Mouse (Mus musculus) CH12.LX (cell line): ENCODE results near the gene Zfp874a. TPM values are rescaled to one million over a fixed set of nuclear protein-coding genes. Genes with fewer than 3 reads are reported as not detected.

Experiments
- DNase-seq: peaks from one replicate; pipeline ENCODE4 v3.0.0-alpha.2; 2013; ENCODE audit errors: extremely low read depth
- H3K27ac ChIP-seq: 2 replicates; pipeline ENCODE4 v1.5.1; 2012; ENCODE audit warnings: low read depth, mild to moderate bottlenecking, control low read depth, moderate library complexity; ENCODE audit not compliant: insufficient read depth
- H3K27me3 ChIP-seq: replicated peaks from 2 replicates; pipeline ENCODE3; 2012; ENCODE audit warnings: inconsistent platforms
- H3K36me3 ChIP-seq, 2 experiments: replicated peaks in 1 of 2; 2 replicates each; pipeline versions ENCODE3 to v1.6.1; 2012; ENCODE audit warnings: inconsistent platforms in 1 of 2, low read length in 1 of 2, mild to moderate bottlenecking in 1 of 2, mixed read lengths in 1 of 2, moderate library complexity in 1 of 2; ENCODE audit not compliant: control insufficient read depth in 1 of 2, insufficient read depth in 1 of 2
- H3K4me1 ChIP-seq, 2 experiments: 2 replicates each; pipeline ENCODE4 v1.6.1; 2012; ENCODE audit warnings: inconsistent platforms in 1 of 2, moderate library complexity in 1 of 2; ENCODE audit not compliant: insufficient read depth in 2 of 2, control insufficient read depth in 1 of 2
- H3K4me2 ChIP-seq: 2 replicates; pipeline ENCODE4 v1.6.1; 2012; ENCODE audit warnings: low read depth, mild to moderate bottlenecking, control low read depth; ENCODE audit not compliant: poor library complexity, insufficient read depth, severe bottlenecking
- H3K4me3 ChIP-seq, 3 experiments: fragments of 150-350 bp in 1 of 3; sonication (generic) in 1 of 3; replicated peaks in 1 of 3; 2 replicates each; pipeline versions ENCODE3 to v1.5.1; 2011 to 2012; ENCODE audit warnings: low read depth in 2 of 3, low read length in 2 of 3, mild to moderate bottlenecking in 2 of 3, moderate library complexity in 2 of 3, control low read depth in 1 of 3, improper control_type of control experiment in 1 of 3, inconsistent platforms in 1 of 3, mixed read lengths in 1 of 3; ENCODE audit not compliant: poor library complexity in 1 of 3
- H3K79me2 ChIP-seq: replicated peaks from 2 replicates; pipeline ENCODE4 v1.6.1; 2012; ENCODE audit warnings: mild to moderate bottlenecking, moderate library complexity; ENCODE audit not compliant: control insufficient read depth, poor library complexity, insufficient read depth, severe bottlenecking; ENCODE audit errors: extremely low read depth
- H3K9ac ChIP-seq: 2 replicates; pipeline ENCODE4 v1.6.1; 2012; ENCODE audit warnings: low read depth, mild to moderate bottlenecking, control low read depth, moderate library complexity; ENCODE audit not compliant: insufficient read depth
- H3K9me3 ChIP-seq: replicated peaks from 2 replicates; pipeline ENCODE3; 2012; ENCODE audit warnings: low read length, inconsistent platforms, mixed read lengths
- CTCF ChIP-seq, 2 experiments: IDR thresholded peaks in 1 of 2; conservative IDR thresholded peaks in 1 of 2; 2 replicates each; pipeline ENCODE4 v1.5.1; 2011 to 2012; ENCODE audit warnings: low read depth in 2 of 2, low read length in 2 of 2, improper control_type of control experiment in 1 of 2, inconsistent platforms in 1 of 2, mild to moderate bottlenecking in 1 of 2, moderate library complexity in 1 of 2
- E2F4 ChIP-seq: IDR thresholded peaks from 2 replicates; pipeline ENCODE4 v1.6.1; 2011; ENCODE audit warnings: low read depth, low read length, improper control_type of control experiment; ENCODE audit not compliant: insufficient replicate concordance
- ELF1 ChIP-seq: IDR thresholded peaks from 2 replicates; pipeline ENCODE4 v1.6.1; 2014; ENCODE audit warnings: low read depth, mild to moderate bottlenecking, inconsistent platforms, low read length, improper control_type of control experiment
- GABPA ChIP-seq: IDR thresholded peaks from 2 replicates; pipeline ENCODE4 v1.6.1; 2012; ENCODE audit warnings: low read depth, low read length, improper control_type of control experiment, inconsistent platforms; ENCODE audit not compliant: insufficient replicate concordance
- HCFC1 ChIP-seq: IDR thresholded peaks from 2 replicates; pipeline ENCODE4 v1.6.1; 2012; ENCODE audit warnings: low read depth, mild to moderate bottlenecking, inconsistent platforms, low read length, improper control_type of control experiment
- JUN ChIP-seq: IDR thresholded peaks from 2 replicates; pipeline ENCODE4 v1.6.1; 2011; ENCODE audit warnings: low read depth, mild to moderate bottlenecking, low read length, improper control_type of control experiment, moderate library complexity; ENCODE audit not compliant: insufficient read depth
- KAT2A ChIP-seq: IDR thresholded peaks from 2 replicates; pipeline ENCODE4 v1.6.1; 2012; ENCODE audit warnings: low read length, improper control_type of control experiment, inconsistent platforms; ENCODE audit not compliant: insufficient replicate concordance
- MAFK ChIP-seq: IDR thresholded peaks from 2 replicates; pipeline ENCODE4 v1.6.1; 2011; ENCODE audit warnings: low read length, improper control_type of control experiment; ENCODE audit not compliant: insufficient replicate concordance
- MAX ChIP-seq: IDR thresholded peaks from 2 replicates; pipeline ENCODE4 v1.6.1; 2011; ENCODE audit warnings: low read length, improper control_type of control experiment
- MEF2A ChIP-seq: IDR thresholded peaks from 2 replicates; pipeline ENCODE4 v1.6.1; 2014; ENCODE audit warnings: low read depth, mild to moderate bottlenecking, inconsistent platforms, low read length, improper control_type of control experiment, borderline replicate concordance
- MXI1 ChIP-seq: IDR thresholded peaks from 2 replicates; pipeline ENCODE4 v1.6.1; 2011; ENCODE audit warnings: mild to moderate bottlenecking, low read depth, low read length, improper control_type of control experiment
- MYC ChIP-seq: IDR thresholded peaks from 2 replicates; pipeline ENCODE4 v1.6.1; 2011; ENCODE audit warnings: low read depth, mild to moderate bottlenecking, improper control_type of control experiment, low read length
- NELFE ChIP-seq: IDR thresholded peaks from 2 replicates; pipeline ENCODE4 v1.6.1; 2011; ENCODE audit warnings: low read depth, low read length, improper control_type of control experiment
- POLR2A ChIP-seq: IDR thresholded peaks from 2 replicates; pipeline ENCODE4 v1.6.1; 2011; ENCODE audit warnings: low read depth, mild to moderate bottlenecking, improper control_type of control experiment, low read length
- POLR2AphosphoS2 ChIP-seq: IDR thresholded peaks from 2 replicates; pipeline ENCODE4 v1.6.1; 2011; ENCODE audit warnings: low read depth, low read length, improper control_type of control experiment
- SIN3A ChIP-seq: IDR thresholded peaks from 2 replicates; pipeline ENCODE4 v1.6.1; 2012; ENCODE audit warnings: low read length, improper control_type of control experiment, inconsistent platforms
- TBP ChIP-seq: conservative IDR thresholded peaks from 2 replicates; pipeline ENCODE4 v1.6.1; 2011; ENCODE audit warnings: low read depth, low read length, improper control_type of control experiment
- TCF12 ChIP-seq: IDR thresholded peaks from 2 replicates; pipeline ENCODE4 v1.6.1; 2014; ENCODE audit warnings: low read depth, mild to moderate bottlenecking, inconsistent platforms, low read length, improper control_type of control experiment
- USF2 ChIP-seq: conservative IDR thresholded peaks from 2 replicates; pipeline ENCODE4 v1.6.1; 2011; ENCODE audit warnings: low read depth, low read length, improper control_type of control experiment
- ZKSCAN1 ChIP-seq: IDR thresholded peaks from 2 replicates; pipeline ENCODE4 v1.6.1; 2012; ENCODE audit warnings: low read depth, inconsistent platforms, low read length, improper control_type of control experiment, borderline replicate concordance
- ZNF384 ChIP-seq: IDR thresholded peaks from 2 replicates; pipeline ENCODE4 v1.6.1; 2012; ENCODE audit warnings: low read depth, low read length, improper control_type of control experiment, inconsistent platforms
- dilution Hi-C: fragments of 300-500 bp; cut with MboI; formaldehyde crosslinking; loops from 2 replicates; pipeline ENCODE4 v1.14.3; 2020; ENCODE audit warnings: low sequenced_read_pairs; ENCODE audit not compliant: extremely low pct_unique_long_range_greater_than_20kb, extremely low pct_ligation_motif_present
- in situ Hi-C: fragments of 300-500 bp; cut with MboI; formaldehyde crosslinking; loops from 3 replicates; pipeline ENCODE4 v1.14.3; 2019; ENCODE audit warnings: low sequenced_read_pairs, low pct_ligation_motif_present, low pct_unique_long_range_greater_than_20kb, mixed read lengths
- polyA plus RNA-seq: library from polyadenylated mRNA; unstranded; fragments of >175 nt; gene quantifications from 2 replicates; pipeline ENCODE4 v1.2.1, GENCODE M21; 2012; ENCODE audit warnings: low read depth; ENCODE audit not compliant: insufficient read length
- total RNA-seq, 2 experiments: library from RNA; depleted of rRNA; stranded (reverse); fragments of 300-350 nt in 1 of 2; fragments of >200 nt in 1 of 2; gene quantifications; 2 replicates each; pipeline ENCODE4 v1.2.3; 2012 to 2014

Gene Zfp874a
- total and polyA plus RNA-seq, 3 experiments: 6.5 to 16.8 (median 7.6) TPM

DNA sequence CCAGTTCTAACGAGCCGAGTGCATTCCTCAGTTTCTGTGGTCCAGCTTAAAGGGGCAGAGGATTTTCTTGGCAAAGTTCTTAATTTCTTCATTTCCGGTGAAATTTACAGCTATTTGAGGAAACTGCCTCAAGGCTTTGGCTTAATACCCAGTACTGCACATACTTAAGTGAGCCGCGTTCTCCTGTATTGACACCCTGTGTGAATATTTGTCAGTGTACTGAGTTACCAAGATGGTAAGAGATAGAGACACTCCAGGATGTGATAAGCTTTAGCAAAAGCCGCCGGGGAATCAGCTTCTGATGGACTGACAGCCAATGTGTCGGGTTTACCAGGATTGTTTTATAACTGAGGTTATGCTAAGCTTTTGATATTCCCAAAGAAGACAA lies 33.0 kb upstream of the Zfp874a start:
- H3K27ac ChIP-seq: no peak overlapping the region
- in situ Hi-C loops (no loop called here), dilution Hi-C loops (no loop called here)
- H3K4me2 ChIP-seq: peak overlapping the region; percentile 82
- H3K27me3 ChIP-seq: no peaks in the 10 kb centered on the region
- DNase-seq: no peak
- H3K4me1 ChIP-seq: peaks cover 4 to 19% of the 10 kb centered on the region in 2 experiments
- H3K9me3 ChIP-seq: no peaks in the 10 kb centered on the region
- peaks cover 0 to 12% of the 10 kb centered on the region in 2 experiments for H3K36me3 ChIP-seq
- H3K4me3 ChIP-seq: peak overlapping the region; percentile 59 to 80 (median 78)
- H3K9ac ChIP-seq: peak overlapping the region; percentile 46; the same call in 1 of the 2 replicates
- H3K79me2 ChIP-seq: peaks cover 3% of the 10 kb centered on the region; the same call in 1 of the 2 replicates
- TF ChIP-seq NELFE: no peak

- peak within 1 kb of the TSS; percentile 59 to 80 (median 78) for H3K4me3 ChIP-seq
- DNase-seq: peak; percentile 89
- H3K9me3 ChIP-seq: no peaks in the 10 kb centered on the region
- peaks cover 4 to 19% of the 10 kb centered on the region in 2 experiments for H3K4me1 ChIP-seq
- no peaks in the 10 kb centered on the region for H3K27me3 ChIP-seq
- 0 out of 2 replicates have a peak, but pooled peaks have one; percentile 7 for TF ChIP-seq ELF1
- no peak for TF ChIP-seq POLR2AphosphoS2
- peak; percentile 78; the same call in 1 of the 2 replicates for TF ChIP-seq TBP
- TF ChIP-seq E2F4: no peak
- no peak for TF ChIP-seq CTCF (conservative IDR thresholded peaks at IDR 0.05 in 1 of 2, IDR thresholded peaks at IDR 0.05 in 1 of 2; ENCODE audit: low read depth in 2 of 2, low read length in 2 of 2)
- TF ChIP-seq MEF2A: no peak
- TF ChIP-seq MXI1: peak; percentile 87
- no peak; the same call in 1 of the 2 replicates for TF ChIP-seq GABPA
- TF ChIP-seq HCFC1: peak; percentile 90
- TF ChIP-seq SIN3A: peak; percentile 85
- no peak for TF ChIP-seq ZKSCAN1
- no peak for TF ChIP-seq USF2
- TF ChIP-seq KAT2A: peak; percentile 68; the same call in 1 of the 2 replicates
- no peak for TF ChIP-seq ZNF384
- peak; percentile 63; the same call in 1 of the 2 replicates for TF ChIP-seq MYC
- TF ChIP-seq TCF12: peak; percentile 14; the same call in 1 of the 2 replicates
- TF ChIP-seq JUN: peak; percentile 31; the same call in 1 of the 2 replicates
- TF ChIP-seq POLR2A: peak; percentile 66
- no peak for TF ChIP-seq MAFK
- peak; percentile 67 for TF ChIP-seq MAX
- no peak within 1 kb of the TSS for H3K27ac ChIP-seq
- dilution Hi-C loops (no loop called here), in situ Hi-C loops (no loop called here)
- peaks cover 3% of the 10 kb centered on the region; the same call in 1 of the 2 replicates for H3K79me2 ChIP-seq
- peak within 1 kb of the TSS; percentile 55 for H3K9ac ChIP-seq
- peaks cover 0 to 10% of the 10 kb centered on the region in 2 experiments for H3K36me3 ChIP-seq
- H3K4me2 ChIP-seq: peak within 1 kb of the TSS; percentile 98
Observed at GRCm38 (mm10) chr13:67483625-67484423, 32.4 kb upstream of the Zfp874a start, which contains the start of gene Zfp874b. Zfp874b (minus strand) TSS chr13:67484258.
